In genomic region chr9:107555701-107556100, GRCm38 (mm10) we compare ENCODE assay signal across 8 mouse cellular contexts. TPM values are rescaled to one million over a fixed set of nuclear protein-coding genes. Genes with fewer than 3 reads are reported as not detected.
DNase-seq lines count a peak whose midpoint lies in the region; ATAC-seq and TF ChIP-seq lines count a peak whose summit lies in the region.

No protein-coding gene starts in this region.

- peak overlapping the region; percentile 68; the same call in 1 of the 2 replicates for H3K9ac ChIP-seq in liver, adult 2 months (ENCODE audit: low read depth, low read length)
- peak overlapping the region; percentile 84 for H3K9ac ChIP-seq in embryonic facial prominence, embryonic 11.5 days (replicated peaks; ENCODE audit: low read length)
- peak overlapping the region; percentile 66 for H3K9ac ChIP-seq in intestine, embryonic 14.5 days (ENCODE audit: low read length)

- H3K27me3 ChIP-seq in liver, adult 2 months (ENCODE audit: control insufficient read depth, insufficient read depth, low read length), result no peaks in the 10 kb centered on the region
- H3K27me3 ChIP-seq in embryonic facial prominence, embryonic 11.5 days (ENCODE audit: control insufficient read depth, insufficient read depth, low read length), result peaks cover 3% of the 10 kb centered on the region; the same call in 1 of the 2 replicates
- no peaks in the 10 kb centered on the region for H3K27me3 ChIP-seq in intestine, embryonic 14.5 days (replicated peaks; ENCODE audit: control insufficient read depth, insufficient read depth, low read length)
- no peaks in the 10 kb centered on the region for H3K27me3 ChIP-seq in myocyte (ENCODE audit: control insufficient read depth, insufficient read depth, insufficient read length)

- no peaks in the 10 kb centered on the region; the same call in 1 of the 2 replicates for H3K79me2 ChIP-seq in liver, adult 2 months (ENCODE audit: control insufficient read depth, insufficient read depth, low read length)
- H3K79me2 ChIP-seq in myocyte (ENCODE audit: control insufficient read depth, insufficient read depth), result peaks cover 52% of the 10 kb centered on the region

- H3K9me3 ChIP-seq in embryonic facial prominence, embryonic 11.5 days (replicated peaks; ENCODE audit: control insufficient read depth, low read length), result no peaks in the 10 kb centered on the region
- H3K9me3 ChIP-seq in intestine, embryonic 14.5 days (ENCODE audit: control insufficient read depth, low read length), result no peaks in the 10 kb centered on the region

- H3K4me3 ChIP-seq in liver, adult 2 months (ENCODE audit: insufficient read depth, low read depth, low read length), result peak overlapping the region; percentile 56
- peak overlapping the region; percentile 74 for H3K4me3 ChIP-seq in embryonic facial prominence, embryonic 11.5 days (ENCODE audit: low read depth, low read length)
- H3K4me3 ChIP-seq in intestine, embryonic 14.5 days (ENCODE audit: low read depth, low read length), result peak overlapping the region; percentile 57
- H3K4me3 ChIP-seq in myocyte, result peak overlapping the region; percentile 96

- no peak for TF ChIP-seq POLR2A in liver, adult 2 months (IDR thresholded peaks at IDR 0.05; ENCODE audit: extremely low read depth, insufficient read depth, low read length)
- TF ChIP-seq POLR2A in myocyte (IDR thresholded peaks at IDR 0.05; ENCODE audit: insufficient read length, low read depth), result no peak

- H3ac ChIP-seq in myocyte (ENCODE audit: control insufficient read depth, insufficient read length), result peak overlapping the region; percentile 96

- peaks cover 28% of the 10 kb centered on the region for H3K36me3 ChIP-seq in liver, adult 2 months (ENCODE audit: control insufficient read depth, insufficient read depth, low read length)
- peaks cover 6% of the 10 kb centered on the region for H3K36me3 ChIP-seq in embryonic facial prominence, embryonic 11.5 days (replicated peaks; ENCODE audit: control insufficient read depth, insufficient read depth, low read depth, low read length)
- H3K36me3 ChIP-seq in intestine, embryonic 14.5 days (ENCODE audit: control insufficient read depth, insufficient read depth, low read length), result peaks cover 41% of the 10 kb centered on the region
- peaks cover 37% of the 10 kb centered on the region for H3K36me3 ChIP-seq in myocyte (ENCODE audit: control insufficient read depth, insufficient read depth)

- peaks cover 17% of the 10 kb centered on the region for H3K4me1 ChIP-seq in liver, adult 2 months (ENCODE audit: control insufficient read depth, insufficient read depth, low read length)
- H3K4me1 ChIP-seq in embryonic facial prominence, embryonic 11.5 days (ENCODE audit: control insufficient read depth, insufficient read depth, low read length), result no peaks in the 10 kb centered on the region; the same call in none of the 2 replicates
- peaks cover 40% of the 10 kb centered on the region for H3K4me1 ChIP-seq in intestine, embryonic 14.5 days (replicated peaks; ENCODE audit: control insufficient read depth, insufficient read depth, low read length)

- WGBS in liver, adult 2 months, result 33% methylated on average over 2 of the region's 2 CpGs
- WGBS in embryonic facial prominence, embryonic 11.5 days, result 35% methylated on average over 2 of the region's 2 CpGs
- 34% methylated on average over 2 of the region's 2 CpGs for WGBS in intestine, embryonic 14.5 days

- TF ChIP-seq CTCF in liver, adult 2 months (IDR thresholded peaks at IDR 0.05; ENCODE audit: low read depth, low read length), result no peak

- ATAC-seq in embryonic facial prominence, embryonic 11.5 days (replicated peaks; ENCODE audit: insufficient number of reproducible peaks, low FRiP score, low TSS enrichment, low read depth), result no peak
- no peak for ATAC-seq in intestine, embryonic 14.5 days (replicated peaks; ENCODE audit: low FRiP score, low TSS enrichment, low read depth)

- no peak for DNase-seq in liver, adult 2 months (ENCODE audit: extremely low read depth, low read depth, low spot score)
- no peak for DNase-seq in liver
- no peak for DNase-seq in embryonic facial prominence, embryonic 11.5 days (ENCODE audit: low spot score)
- DNase-seq in intestine, embryonic 14.5 days (ENCODE audit: low spot score), result no peak
- DNase-seq in adrenal gland, adult (ENCODE audit: inconsistent age in 2 of 2, low spot score in 1 of 2), result no peak
- DNase-seq in yolk sac, embryonic 10.5 days (ENCODE audit: low spot score), result no peak
- DNase-seq in layer of hippocampus, postnatal 10 days (ENCODE audit: low spot score in 2 of 2), result no peak

- H3K27ac ChIP-seq in liver, adult 2 months (replicated peaks; ENCODE audit: insufficient read depth, low read depth, low read length), result peak overlapping the region; percentile 62
- H3K27ac ChIP-seq in embryonic facial prominence, embryonic 11.5 days (replicated peaks; ENCODE audit: low read depth, low read length), result no peak overlapping the region
- peak overlapping the region; percentile 95; the same call in 1 of the 2 replicates for H3K27ac ChIP-seq in intestine, embryonic 14.5 days (ENCODE audit: low read depth)

- H3K4me2 ChIP-seq in embryonic facial prominence, embryonic 11.5 days (ENCODE audit: low read depth, low read length), result peak overlapping the region; percentile 91
- H3K4me2 ChIP-seq in intestine, embryonic 14.5 days (ENCODE audit: low read length), result peak overlapping the region; percentile 83
- H3K4me2 ChIP-seq in myocyte (ENCODE audit: low read depth), result peak overlapping the region; percentile 48

TF ChIP-seq in myocyte, 11 proteins besides CTCF, POLR2A, EP300 and RAD21:
- no peak for TF ChIP-seq REST (IDR thresholded peaks at IDR 0.05; ENCODE audit: insufficient read depth, insufficient read length)
- TF ChIP-seq USF1 (IDR thresholded peaks at IDR 0.05; ENCODE audit: low read depth), result no peak
- no peak for TF ChIP-seq MAX (IDR thresholded peaks at IDR 0.05; ENCODE audit: low read depth)
- TF ChIP-seq SRF (IDR thresholded peaks at IDR 0.05; ENCODE audit: control insufficient read depth, insufficient read length, low read depth), result no peak
- TF ChIP-seq CEBPB (IDR thresholded peaks at IDR 0.05; ENCODE audit: insufficient read depth, poor library complexity, severe bottlenecking), result no peak
- TF ChIP-seq E2F4 (IDR thresholded peaks at IDR 0.05; ENCODE audit: insufficient read depth), result no peak
- no peak for TF ChIP-seq POLR2AphosphoS2 (IDR thresholded peaks at IDR 0.05; ENCODE audit: insufficient read length, low read depth)
- TF ChIP-seq MYOG (IDR thresholded peaks at IDR 0.05; ENCODE audit: control insufficient read depth in 1 of 3, insufficient read depth in 1 of 3, insufficient read length in 2 of 3, low read depth in 2 of 3), result no peak
- no peak for TF ChIP-seq TCF3 (IDR thresholded peaks at IDR 0.05; ENCODE audit: insufficient read length, low read depth)
- TF ChIP-seq TCF12 (IDR thresholded peaks at IDR 0.05; ENCODE audit: insufficient read depth, poor library complexity, severe bottlenecking), result no peak
- TF ChIP-seq MYOD1 (IDR thresholded peaks at IDR 0.05; ENCODE audit: control insufficient read depth in 1 of 3, insufficient read length in 2 of 3, low read depth in 2 of 3), result no peak

RNA-seq across cellular contexts. Expression of gene Rassf1, which starts 4.3 kb away (rescaled TPM):
- 6.0 and 6.6 TPM in 2 replicates for total RNA-seq in liver, adult 2 months (2014; rRNA removed)
- polyA plus RNA-seq in liver, adult 2 months (2012; rRNA removed), result 5.0 and 7.0 TPM in 2 replicates
- 42.4 and 43.3 TPM in 2 replicates for polyA plus RNA-seq in embryonic facial prominence, embryonic 11.5 days (2014; fragmentation: Nextera tagmentation; extraction: Ambion mirVana)
- 54.4 and 59.9 TPM in 2 replicates for polyA plus RNA-seq in intestine, embryonic 14.5 days (2014; fragmentation: Nextera tagmentation; extraction: Ambion mirVana)
- 59.3 TPM for polyA plus RNA-seq in myocyte (2012; fragmentation: generic; extraction: Trizol)
- total RNA-seq in layer of hippocampus, postnatal 10 days (2021), result 10 to 100 TPM; 18.3 to 18.6 TPM

RNA-seq across cellular contexts. Expression of gene Tusc2, which starts 7.4 kb away (rescaled TPM):
- 22.6 and 27.4 TPM in 2 replicates for total RNA-seq in liver, adult 2 months (2014; rRNA removed)
- polyA plus RNA-seq in liver, adult 2 months (2012; rRNA removed), result 52.8 and 58.1 TPM in 2 replicates
- polyA plus RNA-seq in embryonic facial prominence, embryonic 11.5 days (2014; fragmentation: Nextera tagmentation; extraction: Ambion mirVana), result 68.5 and 68.9 TPM in 2 replicates
- 42.8 and 45.1 TPM in 2 replicates for polyA plus RNA-seq in intestine, embryonic 14.5 days (2014; fragmentation: Nextera tagmentation; extraction: Ambion mirVana)
- 25.0 TPM for polyA plus RNA-seq in myocyte (2012; fragmentation: generic; extraction: Trizol)
- total RNA-seq in layer of hippocampus, postnatal 10 days (2021), result 10 to 100 TPM; 58.3 to 66.6 TPM

RNA-seq across cellular contexts. Expression of gene Zmynd10, which starts 8.6 kb away (rescaled TPM):
- 0.27 and 0.28 TPM in 2 replicates for total RNA-seq in liver, adult 2 months (2014; rRNA removed)
- 0.10 and 0.20 TPM in 2 replicates for polyA plus RNA-seq in liver, adult 2 months (2012; rRNA removed)
- 0.93 and 1.1 TPM in 2 replicates for polyA plus RNA-seq in embryonic facial prominence, embryonic 11.5 days (2014; fragmentation: Nextera tagmentation; extraction: Ambion mirVana)
- 0.54 TPM in 1 of 2 replicates, not detected in the other for polyA plus RNA-seq in intestine, embryonic 14.5 days (2014; fragmentation: Nextera tagmentation; extraction: Ambion mirVana)
- 0.52 TPM for polyA plus RNA-seq in myocyte (2012; fragmentation: generic; extraction: Trizol)
- total RNA-seq in layer of hippocampus, postnatal 10 days (2021), result 1 to 10 TPM; 3.4 to 4.1 TPM

RNA-seq across cellular contexts. Expression of gene Hyal2, which starts 12.0 kb away (rescaled TPM):
- 38.4 and 49.0 TPM in 2 replicates for total RNA-seq in liver, adult 2 months (2014; rRNA removed)
- 64.1 and 66.3 TPM in 2 replicates for polyA plus RNA-seq in liver, adult 2 months (2012; rRNA removed)
- 138 and 150 TPM in 2 replicates for polyA plus RNA-seq in embryonic facial prominence, embryonic 11.5 days (2014; fragmentation: Nextera tagmentation; extraction: Ambion mirVana)
- polyA plus RNA-seq in intestine, embryonic 14.5 days (2014; fragmentation: Nextera tagmentation; extraction: Ambion mirVana), result 107 and 114 TPM in 2 replicates
- polyA plus RNA-seq in myocyte (2012; fragmentation: generic; extraction: Trizol), result 34.2 TPM
- total RNA-seq in layer of hippocampus, postnatal 10 days (2021), result 10 to 100 TPM; 19.8 to 21.0 TPM

RNA-seq across cellular contexts. Expression of gene Nprl2, which starts 13.7 kb away (rescaled TPM):
- 18.5 and 21.7 TPM in 2 replicates for total RNA-seq in liver, adult 2 months (2014; rRNA removed)
- 24.8 and 26.8 TPM in 2 replicates for polyA plus RNA-seq in liver, adult 2 months (2012; rRNA removed)
- 39.2 and 41.9 TPM in 2 replicates for polyA plus RNA-seq in embryonic facial prominence, embryonic 11.5 days (2014; fragmentation: Nextera tagmentation; extraction: Ambion mirVana)
- 34.8 and 42.2 TPM in 2 replicates for polyA plus RNA-seq in intestine, embryonic 14.5 days (2014; fragmentation: Nextera tagmentation; extraction: Ambion mirVana)
- 24.6 TPM for polyA plus RNA-seq in myocyte (2012; fragmentation: generic; extraction: Trizol)
- 10 to 100 TPM; 31.1 to 33.1 TPM for total RNA-seq in layer of hippocampus, postnatal 10 days (2021)
